Mouse (Mus musculus) E14TG2a.4 (cell line): ENCODE measurements around the gene Rapgef5.

Experiments
- CTCF ChIP-seq: conservative IDR thresholded peaks from 2 replicates; pipeline ENCODE4 v1.5.1; 2014; ENCODE audit warnings: low read length
- POU5F1 ChIP-seq: IDR thresholded peaks from 2 replicates; pipeline ENCODE4 v1.6.1; 2014; ENCODE audit warnings: low read length, borderline replicate concordance

DNA sequence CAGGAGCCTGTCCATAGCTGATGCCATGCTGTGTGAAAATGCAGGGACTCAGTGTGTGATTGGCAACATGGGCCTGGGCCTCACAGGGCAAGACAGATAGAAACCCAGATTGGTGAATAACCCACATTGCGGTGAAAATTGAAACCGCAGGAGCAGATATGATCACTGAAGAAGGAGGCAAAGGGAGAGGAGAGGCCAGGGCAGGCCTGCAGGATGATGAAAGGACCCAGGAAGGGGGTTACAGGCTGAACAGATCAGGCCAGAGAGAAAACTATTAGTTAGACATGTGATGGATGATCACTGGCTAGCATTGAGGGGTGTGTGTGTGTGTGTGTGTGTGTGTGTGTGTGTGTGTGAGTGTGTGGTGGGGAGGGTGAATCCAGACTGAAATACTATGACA lies 122.6 kb downstream of the Rapgef5 start:
- no peak for TF ChIP-seq CTCF
- no peak for TF ChIP-seq POU5F1
